Mouse (Mus musculus) limb, embryonic 12.5 days (tissue): Measurements from ENCODE around the gene Zfp712. TPM values are rescaled to one million over a fixed set of nuclear protein-coding genes. Genes with fewer than 3 reads are reported as not detected.

Experiments used
- ATAC-seq: fragments of 200-750 bp; cut with Nextera tagmentation; 2 replicates; pipeline ENCODE4 v1.8.0; 2017; ENCODE audit warnings: low read depth, moderate TSS enrichment; ENCODE audit not compliant: insufficient number of reproducible peaks, insufficient read depth, low FRiP score, low TSS enrichment
- H3K27ac ChIP-seq: fragments of 300-500 bp; sonication (generic); 2 replicates; pipeline ENCODE4 v1.5.1; 2016; ENCODE audit warnings: mild to moderate bottlenecking, moderate library complexity
- H3K27me3 ChIP-seq: fragments of 300-500 bp; sonication (generic); 2 replicates; pipeline ENCODE4 v1.6.1; 2016; ENCODE audit warnings: mild to moderate bottlenecking, moderate library complexity
- H3K36me3 ChIP-seq: fragments of 300-500 bp; sonication (generic); 2 replicates; pipeline ENCODE4 v1.6.1; 2016; ENCODE audit warnings: mild to moderate bottlenecking, moderate library complexity
- H3K4me1 ChIP-seq: fragments of 300-500 bp; sonication (generic); replicated peaks from 2 replicates; pipeline ENCODE4 v1.6.1; 2016
- H3K4me2 ChIP-seq: fragments of 300-500 bp; sonication (generic); 2 replicates; pipeline ENCODE4 v1.6.1; 2016; ENCODE audit warnings: mild to moderate bottlenecking, moderate library complexity
- H3K4me3 ChIP-seq: fragments of 300-500 bp; sonication (generic); replicated peaks from 2 replicates; pipeline ENCODE4 v1.5.1; 2016; ENCODE audit warnings: mild to moderate bottlenecking
- H3K9ac ChIP-seq: fragments of 300-500 bp; sonication (generic); replicated peaks from 2 replicates; pipeline ENCODE4 v1.6.1; 2016; ENCODE audit warnings: mild to moderate bottlenecking, moderate library complexity
- H3K9me3 ChIP-seq: fragments of 300-500 bp; sonication (generic); 2 replicates; pipeline ENCODE4 v1.6.1; 2016; ENCODE audit warnings: mild to moderate bottlenecking, moderate library complexity
- WGBS: fragments of 180-500 bp; shearing (Covaris S2); methylation state at CpG from one replicate; pipeline ENCODE4 v1.1.7; 2016; 5-methylcytosine and 5-hydroxymethylcytosine counted together
- polyA plus RNA-seq: library from polyadenylated mRNA; unstranded; fragments of >200 nt; fragmentation: Nextera tagmentation; extraction: Ambion mirVana; gene quantifications from 2 replicates; pipeline ENCODE4 v1.2.1, GENCODE M21; 2016

The Zfp712 gene
- polyA plus RNA-seq: 4.3 and 4.9 TPM in 2 replicates

GRCm38 (mm10) chr13:67060786-67061358 is at the start of gene Zfp712:
TSS of gene Zfp712 (minus strand) at chr13:67061170.
- under 1% methylated on average over 27 of the region's 27 CpGs for WGBS
- ATAC-seq: peak; percentile 98
- Histone ChIP-seq H3K4me1 (peaks cover 4% of the 10 kb centered on the region), H3K4me2 (peak within 1 kb of the TSS; percentile 75), H3K9me3 (peaks cover 4% of the 10 kb centered on the region; the same call in 1 of the 2 replicates), H3K27ac (peak within 1 kb of the TSS; percentile 91), H3K27me3 (no peaks in the 10 kb centered on the region), H3K4me3 (peak within 1 kb of the TSS; percentile 70), H3K9ac (peak within 1 kb of the TSS; percentile 65), H3K36me3 (no peaks in the 10 kb centered on the region)

DNA sequence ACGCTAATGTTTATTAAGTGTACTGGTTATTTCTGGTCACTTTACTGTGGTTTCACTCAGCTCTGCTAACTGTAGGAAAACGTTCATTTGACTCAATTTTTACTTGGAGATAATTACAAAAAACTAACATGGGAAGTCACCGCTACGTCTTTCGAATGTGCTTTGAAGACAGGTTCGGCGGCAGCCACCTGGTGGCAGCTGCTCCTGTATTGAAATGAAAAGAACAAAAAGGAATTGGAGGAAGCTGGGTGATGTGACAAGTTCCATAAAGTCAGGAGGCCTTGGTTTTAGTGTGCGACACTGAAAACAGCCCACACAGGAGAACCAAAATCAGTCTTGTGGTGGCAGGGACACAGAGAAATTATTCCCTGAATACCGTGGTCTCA is 47.8 kb upstream of the Zfp712 start:
- Histone ChIP-seq H3K4me3 (peak overlapping the region; percentile 57), H3K4me2 (peak overlapping the region; percentile 63), H3K9ac (no peak overlapping the region), H3K9me3 (peaks cover 10% of the 10 kb centered on the region; the same call in 1 of the 2 replicates), H3K27ac (no peak overlapping the region), H3K36me3 (peaks cover 12% of the 10 kb centered on the region; the same call in 1 of the 2 replicates), H3K4me1 (peaks cover 5% of the 10 kb centered on the region), H3K27me3 (no peaks in the 10 kb centered on the region)
- ATAC-seq: peak; percentile 44
- WGBS: 5% methylated on average over 9 of the region's 9 CpGs

GRCm38 (mm10) chr13:67108194-67108820 is 47.3 kb upstream of the Zfp712 start, which contains the start of gene Gm28557:
TSS of gene Gm28557 (minus strand) at chr13:67108604.
- peak within 1 kb of the TSS; percentile 86 for H3K27ac ChIP-seq

DNA sequence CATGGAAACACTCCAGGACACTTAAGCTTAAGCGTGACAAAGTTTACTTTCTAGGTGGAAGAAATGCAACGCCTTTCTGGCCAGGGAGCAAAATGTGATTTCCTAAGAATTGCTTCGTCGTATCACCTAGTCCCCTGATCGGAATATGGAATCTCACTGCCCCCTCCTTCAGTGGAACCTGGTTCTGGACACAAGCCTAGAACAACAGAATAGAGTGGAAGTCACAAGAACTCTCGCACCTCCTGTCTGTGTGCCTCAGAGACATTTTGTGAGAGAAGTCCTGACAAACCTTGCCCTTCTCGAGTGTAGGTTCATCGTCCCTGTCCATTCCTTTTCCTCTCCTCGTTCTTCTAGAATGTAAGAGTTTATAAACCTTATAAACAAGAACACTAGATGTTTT is 46.7 kb upstream of the Zfp712 start:
- Histone ChIP-seq H3K9ac (peak overlapping the region; percentile 66), H3K36me3 (peaks cover 12% of the 10 kb centered on the region; the same call in 1 of the 2 replicates), H3K4me2 (peak overlapping the region; percentile 63), H3K4me1 (peaks cover 5% of the 10 kb centered on the region), H3K4me3 (peak overlapping the region; percentile 57), H3K27me3 (no peaks in the 10 kb centered on the region), H3K27ac (peak overlapping the region; percentile 86), H3K9me3 (peaks cover 10% of the 10 kb centered on the region; the same call in 1 of the 2 replicates)
- ATAC-seq: no peak
- 69% methylated on average over 9 of the region's 9 CpGs for WGBS

More at GRCm38 (mm10) chr13:67108194-67108820, 47.3 kb upstream of the Zfp712 start, which contains the start of gene Gm28557:
- peak; percentile 96 for ATAC-seq
- 0% methylated on average over 17 of the region's 17 CpGs for WGBS
- Histone ChIP-seq H3K4me1 (peaks cover 5% of the 10 kb centered on the region), H3K27me3 (no peaks in the 10 kb centered on the region), H3K9ac (peak within 1 kb of the TSS; percentile 66), H3K4me2 (peak within 1 kb of the TSS; percentile 63), H3K36me3 (peaks cover 12% of the 10 kb centered on the region; the same call in 1 of the 2 replicates), H3K9me3 (peaks cover 10% of the 10 kb centered on the region; the same call in 1 of the 2 replicates), H3K4me3 (peak within 1 kb of the TSS; percentile 57)

DNA sequence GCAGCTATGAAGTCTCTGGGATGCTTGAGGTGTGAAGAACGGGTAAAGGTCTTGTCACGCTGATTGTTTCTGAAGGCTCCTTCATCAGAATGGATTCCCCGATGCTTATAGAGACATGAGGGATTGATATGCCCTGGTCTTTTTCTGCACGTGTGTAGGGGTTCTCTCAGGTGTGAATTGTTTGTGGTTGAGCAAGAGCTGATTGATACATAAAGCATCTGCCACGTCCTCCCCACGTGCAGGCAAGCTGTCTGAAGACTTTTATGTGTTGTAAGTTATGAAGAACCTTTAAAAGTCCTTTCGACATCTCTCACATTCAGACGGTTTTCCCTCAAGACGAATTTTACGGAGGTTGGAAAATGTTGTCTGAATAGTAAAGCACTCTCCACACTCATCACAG is 36.9 kb upstream of the Zfp712 start, which contains the start of gene Zfp708:
Zfp708 (minus strand) TSS at position 101 of the 400 bp plus-strand sequence.
- H3K27ac ChIP-seq: no peak within 1 kb of the TSS
- H3K9ac ChIP-seq: no peak within 1 kb of the TSS
- 88% methylated on average over 10 of the region's 10 CpGs for WGBS
- no peaks in the 10 kb centered on the region for H3K4me1 ChIP-seq
- H3K9me3 ChIP-seq: no peaks in the 10 kb centered on the region
- H3K4me3 ChIP-seq: no peak within 1 kb of the TSS
- peaks cover 14% of the 10 kb centered on the region; the same call in 1 of the 2 replicates for H3K36me3 ChIP-seq
- no peak for ATAC-seq
- H3K27me3 ChIP-seq: no peaks in the 10 kb centered on the region
- no peak within 1 kb of the TSS for H3K4me2 ChIP-seq

DNA sequence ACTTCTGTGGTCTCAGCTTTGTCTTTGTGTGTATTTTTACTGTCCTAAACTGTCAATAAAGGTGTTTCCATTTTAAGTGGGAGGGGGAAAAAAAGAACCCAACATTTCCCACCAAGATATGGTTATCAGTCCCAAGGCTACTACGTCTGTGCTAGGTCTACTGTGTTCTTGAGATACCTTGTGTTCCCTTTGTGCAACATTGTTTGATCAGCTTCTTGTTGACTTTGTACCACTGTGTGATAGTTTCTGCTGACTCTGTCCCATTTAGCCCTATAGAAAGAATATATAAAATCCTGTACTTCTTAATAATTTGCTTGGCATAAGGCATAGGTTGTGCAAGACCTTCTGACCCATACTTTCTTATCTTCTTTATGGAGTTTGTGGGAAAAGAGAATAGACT is 29.2 kb upstream of the Zfp712 start:
- Histone ChIP-seq H3K4me1 (no peaks in the 10 kb centered on the region), H3K36me3 (no peaks in the 10 kb centered on the region; the same call in 1 of the 2 replicates), H3K9me3 (no peaks in the 10 kb centered on the region), H3K4me3 (no peak overlapping the region), H3K4me2 (no peak overlapping the region), H3K27me3 (no peaks in the 10 kb centered on the region), H3K9ac (no peak overlapping the region), H3K27ac (no peak overlapping the region)
- ATAC-seq: no peak
- 83% methylated on average over 1 of the region's 1 CpGs for WGBS

DNA sequence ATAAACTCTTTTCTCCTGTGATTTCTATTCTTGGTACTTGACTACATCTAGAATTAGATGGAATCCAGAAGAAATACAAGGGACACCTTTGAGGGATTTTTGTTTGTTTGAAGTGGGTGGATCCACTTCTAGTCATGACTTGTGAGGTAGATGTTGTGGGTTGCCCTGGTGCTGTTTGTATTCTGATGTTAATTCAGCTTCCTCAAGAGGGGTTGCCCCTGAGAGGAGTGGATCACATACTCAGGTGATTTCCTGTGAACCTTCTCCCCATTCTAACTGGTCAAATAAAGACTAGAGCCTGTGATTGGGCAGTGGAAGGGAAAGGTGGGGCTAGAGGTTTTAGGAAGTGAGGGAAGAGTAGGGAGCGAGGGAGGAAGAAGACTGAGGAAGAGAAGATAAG is 21.0 kb upstream of the Zfp712 start:
- Histone ChIP-seq H3K4me1 (peaks cover 10% of the 10 kb centered on the region; the same call in 1 of the 2 replicates), H3K9me3 (0 out of 2 replicates have a peak, but pooled peaks cover 4% of the 10 kb centered on the region), H3K9ac (peak overlapping the region; percentile 74; the same call in 1 of the 2 replicates), H3K27ac (peak overlapping the region; percentile 94; the same call in 1 of the 2 replicates), H3K4me2 (peak overlapping the region; percentile 70), H3K4me3 (peak overlapping the region; percentile 59), H3K36me3 (peaks cover 12% of the 10 kb centered on the region), H3K27me3 (no peaks in the 10 kb centered on the region)
- no peak for ATAC-seq
- 67% methylated on average over 1 of the region's 1 CpGs for WGBS

- H3K4me1 ChIP-seq: peaks cover 10% of the 10 kb centered on the region; the same call in 1 of the 2 replicates
- peak overlapping the region; percentile 59 for H3K4me3 ChIP-seq
- H3K9ac ChIP-seq: peak overlapping the region; percentile 74
- H3K27me3 ChIP-seq: no peaks in the 10 kb centered on the region
- under 1% methylated on average over 24 of the region's 24 CpGs for WGBS
- H3K36me3 ChIP-seq: peaks cover 13% of the 10 kb centered on the region
- H3K27ac ChIP-seq: peak overlapping the region; percentile 94
- H3K9me3 ChIP-seq: peaks cover 9% of the 10 kb centered on the region
- ATAC-seq: peak; percentile 99
- H3K4me2 ChIP-seq: peak overlapping the region; percentile 70
These were observed 20.3 kb upstream of the Zfp712 start for GRCm38 (mm10) chr13:67081142-67081713.

DNA sequence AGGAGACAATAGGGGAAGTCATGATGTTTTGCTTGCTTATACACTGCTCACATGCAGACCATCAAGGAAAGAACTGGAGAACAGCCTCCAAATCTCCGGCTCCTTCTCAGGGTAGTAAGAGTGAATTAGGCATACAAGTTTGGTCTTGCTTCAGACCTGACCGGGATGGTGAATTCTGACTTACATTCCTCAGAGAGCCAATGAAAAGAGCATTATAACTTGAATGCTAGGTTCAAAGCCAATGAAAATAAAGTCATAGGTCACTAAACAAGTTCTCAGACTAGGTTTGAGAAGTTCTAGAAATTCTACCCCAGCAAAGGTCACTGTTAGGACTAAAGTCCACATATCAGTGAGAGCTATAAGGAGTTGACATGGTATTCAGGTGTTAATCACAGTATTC is 16.3 kb upstream of the Zfp712 start:
- H3K27ac ChIP-seq: no peak overlapping the region
- no peak overlapping the region for H3K4me2 ChIP-seq
- H3K9ac ChIP-seq: no peak overlapping the region
- H3K9me3 ChIP-seq: peaks cover 24% of the 10 kb centered on the region
- H3K36me3 ChIP-seq: peaks cover 42% of the 10 kb centered on the region
- no peak overlapping the region for H3K4me3 ChIP-seq
- 91% methylated on average over 2 of the region's 2 CpGs for WGBS
- H3K27me3 ChIP-seq: no peaks in the 10 kb centered on the region
- H3K4me1 ChIP-seq: peaks cover 10% of the 10 kb centered on the region; the same call in 1 of the 2 replicates
- no peak for ATAC-seq

DNA sequence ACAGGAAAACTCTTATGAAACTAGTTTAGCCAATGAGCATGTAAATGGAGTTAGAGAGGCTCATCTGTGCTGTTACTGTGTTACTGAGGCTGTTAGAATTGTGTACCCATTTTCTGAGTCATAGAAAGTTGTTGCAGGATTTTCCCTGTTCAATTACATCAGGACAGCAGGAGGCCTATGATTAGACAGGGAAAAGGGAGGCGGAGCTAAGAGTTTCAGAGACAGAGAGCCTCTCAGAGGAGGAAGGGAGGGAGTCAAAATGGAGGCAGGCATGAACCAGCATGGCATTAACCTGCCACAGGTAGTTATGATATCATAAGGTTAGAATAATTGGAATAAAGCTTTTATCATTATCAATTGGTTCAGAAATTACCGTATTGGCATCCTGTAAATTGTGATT is 11.8 kb upstream of the Zfp712 start:
- H3K36me3 ChIP-seq: peaks cover 68% of the 10 kb centered on the region
- H3K9ac ChIP-seq: no peak overlapping the region
- H3K27me3 ChIP-seq: no peaks in the 10 kb centered on the region
- no peaks in the 10 kb centered on the region for H3K4me1 ChIP-seq
- ATAC-seq: no peak
- WGBS: 93% methylated on average over 2 of the region's 2 CpGs
- peaks cover 41% of the 10 kb centered on the region for H3K9me3 ChIP-seq
- H3K4me2 ChIP-seq: no peak overlapping the region
- no peak overlapping the region for H3K27ac ChIP-seq
- no peak overlapping the region for H3K4me3 ChIP-seq

DNA sequence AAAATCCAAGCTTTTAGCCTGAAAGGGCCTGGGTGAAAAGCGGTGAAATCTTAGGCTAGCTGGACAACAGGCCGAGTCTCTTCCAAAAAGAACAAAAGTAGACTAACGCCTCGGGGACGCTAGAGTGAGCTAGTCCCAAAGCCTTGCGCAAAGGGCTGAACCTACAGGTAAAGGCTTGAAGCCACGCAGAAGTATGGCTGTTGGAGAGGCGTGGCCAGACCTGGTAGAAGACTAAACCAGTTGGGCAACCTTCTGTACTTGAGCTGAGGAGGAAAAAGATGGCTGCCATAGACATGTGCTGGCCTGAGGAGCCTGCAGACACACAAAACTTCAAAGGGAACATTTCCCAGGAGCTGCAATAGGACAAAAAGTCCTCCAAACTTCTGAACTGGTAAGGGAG is 4.4 kb upstream of the Zfp712 start:
- H3K9ac ChIP-seq: no peak overlapping the region
- 83% methylated on average over 8 of the region's 8 CpGs for WGBS
- ATAC-seq: no peak

More for the DNA sequence above, 4.4 kb upstream of the Zfp712 start:
- H3K4me1 ChIP-seq: no peaks in the 10 kb centered on the region
- no peak overlapping the region for H3K4me2 ChIP-seq
- H3K27me3 ChIP-seq: no peaks in the 10 kb centered on the region
- H3K9me3 ChIP-seq: peaks cover 17% of the 10 kb centered on the region
- H3K27ac ChIP-seq: no peak overlapping the region
- H3K4me3 ChIP-seq: no peak overlapping the region
- H3K36me3 ChIP-seq: peaks cover 29% of the 10 kb centered on the region
